Mouse (Mus musculus): ENCODE measurements around the gene Fcgr2b.

GRCm38 (mm10) chr1:170968576-170968975 is 7.8 kb downstream of the Fcgr2b start:
- TF ChIP-seq MYOD1 (IDR thresholded peaks at IDR 0.05; ENCODE audit: control insufficient read depth in 1 of 3, insufficient read length in 2 of 3, low read depth in 2 of 3) (no peak), TCF12 (IDR thresholded peaks at IDR 0.05; ENCODE audit: insufficient read depth, poor library complexity, severe bottlenecking) (no peak)
